Mouse (Mus musculus): Measurements from ENCODE around the gene Psmb8. TPM values are rescaled to one million over a fixed set of nuclear protein-coding genes. Genes with fewer than 3 reads are reported as not detected.

Psmb8 gene
- polyA plus RNA-seq, 1 experiment from 2014 or later = 21.6 TPM

GRCm38 (mm10) chr17:34188010-34188409, 9.5 kb upstream of the Psmb8 start:
- Histone ChIP-seq H3K36me3 (ENCODE audit: insufficient read depth, low read length) (0 out of 2 replicates have a peak, but pooled peaks cover 3% of the 10 kb centered on the region), H3K4me3 (replicated peaks; ENCODE audit: low read depth, low read length) (peak overlapping the region; percentile 69), H3K9ac (ENCODE audit: low read depth, low read length) (peak overlapping the region; percentile 69), H3K27me3 (ENCODE audit: insufficient read depth, low read length) (peaks cover 14% of the 10 kb centered on the region), H3K4me2 (ENCODE audit: low read length) (peak overlapping the region; percentile 68), H3K9me3 (replicated peaks; ENCODE audit: low read length) (no peaks in the 10 kb centered on the region), H3K4me1 (replicated peaks; ENCODE audit: insufficient read depth, low read length) (no peaks in the 10 kb centered on the region; the same call in 1 of the 2 replicates), H3K27ac (peak overlapping the region; percentile 75)
- TF ChIP-seq CTCF (IDR thresholded peaks at IDR 0.05; ENCODE audit: low read depth) = no peak
- ATAC-seq (replicated peaks; ENCODE audit: low FRiP score, low read depth) (no peak), DNase-seq (ENCODE audit: low spot score) (peak; percentile 22)
- WGBS = 3% methylated on average over 20 of the region's 20 CpGs

DNA sequence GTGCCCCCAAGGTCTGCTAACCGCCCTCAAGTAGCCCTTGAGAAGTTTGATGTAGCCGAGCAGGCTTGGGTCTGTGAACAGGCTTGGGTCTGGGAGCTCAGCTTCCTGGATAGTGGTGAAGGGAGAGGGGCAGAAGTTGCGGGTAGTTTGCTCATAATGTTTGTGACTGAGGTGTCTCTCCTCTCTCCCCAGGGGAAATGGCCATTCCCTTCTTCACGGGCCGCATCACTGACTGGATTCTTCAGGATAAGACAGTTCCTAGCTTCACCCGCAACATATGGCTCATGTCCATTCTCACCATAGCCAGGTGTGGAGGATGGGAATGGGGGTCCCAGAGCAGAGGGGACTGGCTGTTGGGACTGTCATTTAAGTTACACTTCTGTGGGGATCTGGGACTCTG, 8.5 kb upstream of the Psmb8 start:
- Histone ChIP-seq H3K27me3 (ENCODE audit: insufficient read depth, low read length) (peaks cover 21% of the 10 kb centered on the region), H3K4me2 (ENCODE audit: low read length) (no peak overlapping the region), H3K9me3 (replicated peaks; ENCODE audit: low read length) (no peaks in the 10 kb centered on the region), H3K4me3 (replicated peaks; ENCODE audit: low read depth, low read length) (no peak overlapping the region), H3K27ac (no peak overlapping the region), H3K36me3 (ENCODE audit: insufficient read depth, low read length) (0 out of 2 replicates have a peak, but pooled peaks cover 3% of the 10 kb centered on the region), H3K9ac (ENCODE audit: low read depth, low read length) (no peak overlapping the region), H3K4me1 (replicated peaks; ENCODE audit: insufficient read depth, low read length) (no peaks in the 10 kb centered on the region; the same call in 1 of the 2 replicates)
- WGBS = 79% methylated on average over 6 of the region's 6 CpGs
- no peak for ATAC-seq (replicated peaks; ENCODE audit: low FRiP score, low read depth)
- DNase-seq (ENCODE audit: low spot score) = no peak
- TF ChIP-seq CTCF (IDR thresholded peaks at IDR 0.05; ENCODE audit: low read depth) = no peak

GRCm38 (mm10) chr17:34192852-34193251, 4.7 kb upstream of the Psmb8 start:
- H3K27ac ChIP-seq = no peak overlapping the region
- H3K4me1 ChIP-seq (replicated peaks; ENCODE audit: insufficient read depth, low read length) = no peaks in the 10 kb centered on the region; the same call in 1 of the 2 replicates
- no peak overlapping the region for H3K4me2 ChIP-seq (ENCODE audit: low read length)
- DNase-seq (ENCODE audit: low spot score) = no peak
- no peak for TF ChIP-seq CTCF (IDR thresholded peaks at IDR 0.05; ENCODE audit: low read depth)
- H3K9ac ChIP-seq (ENCODE audit: low read depth, low read length) = no peak overlapping the region
- no peak; the same call in 1 of the 2 replicates for ATAC-seq (replicated peaks; ENCODE audit: low FRiP score, low read depth)
- WGBS = 24% methylated on average over 16 of the region's 16 CpGs
- H3K27me3 ChIP-seq (ENCODE audit: insufficient read depth, low read length) = peaks cover 22% of the 10 kb centered on the region
- H3K36me3 ChIP-seq (ENCODE audit: insufficient read depth, low read length) = 0 out of 2 replicates have a peak, but pooled peaks cover 7% of the 10 kb centered on the region
- no peaks in the 10 kb centered on the region for H3K9me3 ChIP-seq (replicated peaks; ENCODE audit: low read length)
- H3K4me3 ChIP-seq (replicated peaks; ENCODE audit: low read depth, low read length) = no peak overlapping the region

DNA sequence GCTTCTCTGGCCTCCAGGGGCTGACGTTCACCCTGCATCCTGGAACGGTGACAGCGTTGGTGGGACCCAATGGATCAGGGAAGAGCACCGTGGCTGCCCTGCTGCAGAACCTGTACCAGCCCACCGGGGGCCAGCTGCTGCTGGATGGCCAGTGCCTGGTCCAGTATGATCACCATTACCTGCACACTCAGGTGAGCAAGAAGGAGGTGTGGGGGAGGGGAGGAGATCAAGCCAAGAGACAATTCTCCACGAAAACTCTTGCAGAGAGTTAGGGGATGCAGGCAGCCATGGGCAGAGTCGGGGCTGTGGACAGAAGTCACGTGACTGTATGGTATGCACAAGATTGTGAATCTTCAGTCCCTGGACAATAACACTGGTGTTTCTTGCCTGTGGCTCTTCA, 4.1 kb upstream of the Psmb8 start:
- Histone ChIP-seq H3K4me1 (replicated peaks; ENCODE audit: insufficient read depth, low read length) (no peaks in the 10 kb centered on the region), H3K27ac (no peak overlapping the region), H3K27me3 (ENCODE audit: insufficient read depth, low read length) (peaks cover 22% of the 10 kb centered on the region), H3K9me3 (replicated peaks; ENCODE audit: low read length) (no peaks in the 10 kb centered on the region), H3K4me3 (replicated peaks; ENCODE audit: low read depth, low read length) (no peak overlapping the region), H3K4me2 (ENCODE audit: low read length) (no peak overlapping the region), H3K9ac (ENCODE audit: low read depth, low read length) (no peak overlapping the region), H3K36me3 (ENCODE audit: insufficient read depth, low read length) (0 out of 2 replicates have a peak, but pooled peaks cover 7% of the 10 kb centered on the region)
- no peak for TF ChIP-seq CTCF (IDR thresholded peaks at IDR 0.05; ENCODE audit: low read depth)
- no peak for DNase-seq (ENCODE audit: low spot score)
- no peak for ATAC-seq (replicated peaks; ENCODE audit: low FRiP score, low read depth)
- 56% methylated on average over 8 of the region's 8 CpGs for WGBS

DNA sequence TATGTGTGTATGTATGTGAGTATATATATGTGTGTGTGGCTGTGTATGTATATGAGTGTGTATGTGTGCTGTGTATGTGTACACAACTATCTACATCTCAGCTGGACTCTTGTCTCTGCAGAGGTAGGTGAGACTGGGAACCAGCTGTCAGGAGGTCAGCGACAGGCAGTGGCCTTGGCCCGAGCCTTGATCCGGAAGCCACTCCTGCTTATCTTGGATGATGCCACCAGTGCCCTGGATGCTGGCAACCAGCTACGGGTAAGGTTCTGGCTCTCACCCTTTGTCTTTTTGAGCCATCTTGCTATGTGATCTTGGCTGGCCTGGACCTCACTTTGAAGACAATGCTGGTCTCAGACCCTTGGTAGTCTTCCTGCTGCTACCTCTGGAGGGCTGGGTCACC, 2.8 kb upstream of the Psmb8 start:
- Histone ChIP-seq H3K27me3 (ENCODE audit: insufficient read depth, low read length) (peaks cover 22% of the 10 kb centered on the region), H3K36me3 (ENCODE audit: insufficient read depth, low read length) (0 out of 2 replicates have a peak, but pooled peaks cover 7% of the 10 kb centered on the region)

DNA sequence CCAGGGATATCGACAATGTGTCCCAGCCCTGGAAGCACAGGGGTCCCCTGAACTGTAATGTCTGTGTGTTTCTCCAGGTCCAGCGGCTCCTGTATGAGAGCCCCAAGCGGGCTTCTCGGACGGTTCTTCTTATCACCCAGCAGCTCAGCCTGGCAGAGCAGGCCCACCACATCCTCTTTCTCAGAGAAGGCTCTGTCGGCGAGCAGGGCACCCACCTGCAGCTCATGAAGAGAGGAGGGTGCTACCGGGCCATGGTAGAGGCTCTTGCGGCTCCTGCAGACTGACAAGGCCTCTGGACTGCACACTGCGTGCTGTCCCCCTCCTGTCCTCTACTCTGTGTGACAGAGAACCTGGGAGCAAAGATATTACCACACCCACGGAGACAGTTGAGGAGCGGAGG, 1.0 kb upstream of the Psmb8 start:
- 0 out of 2 replicates have a peak, but pooled peaks cover 4% of the 10 kb centered on the region for H3K36me3 ChIP-seq (ENCODE audit: insufficient read depth, low read length)
- no peak for TF ChIP-seq CTCF (IDR thresholded peaks at IDR 0.05; ENCODE audit: low read depth)
- H3K4me2 ChIP-seq (ENCODE audit: low read length) = no peak overlapping the region
- no peak overlapping the region for H3K9ac ChIP-seq (ENCODE audit: low read depth, low read length)
- no peak for ATAC-seq (replicated peaks; ENCODE audit: low FRiP score, low read depth)
- peaks cover 22% of the 10 kb centered on the region for H3K27me3 ChIP-seq (ENCODE audit: insufficient read depth, low read length)
- DNase-seq (ENCODE audit: low spot score) = no peak
- no peaks in the 10 kb centered on the region for H3K4me1 ChIP-seq (replicated peaks; ENCODE audit: insufficient read depth, low read length)
- H3K4me3 ChIP-seq (replicated peaks; ENCODE audit: low read depth, low read length) = no peak overlapping the region
- no peak overlapping the region for H3K27ac ChIP-seq
- WGBS = 48% methylated on average over 12 of the region's 12 CpGs
- no peaks in the 10 kb centered on the region for H3K9me3 ChIP-seq (replicated peaks; ENCODE audit: low read length)

More for the DNA sequence above, 2.8 kb upstream of the Psmb8 start:
- ATAC-seq (replicated peaks; ENCODE audit: low FRiP score, low read depth) (no peak), DNase-seq (ENCODE audit: low spot score) (no peak)
- Histone ChIP-seq H3K4me1 (replicated peaks; ENCODE audit: insufficient read depth, low read length) (no peaks in the 10 kb centered on the region), H3K9ac (ENCODE audit: low read depth, low read length) (no peak overlapping the region), H3K27ac (no peak overlapping the region), H3K9me3 (replicated peaks; ENCODE audit: low read length) (no peaks in the 10 kb centered on the region), H3K4me3 (replicated peaks; ENCODE audit: low read depth, low read length) (no peak overlapping the region), H3K4me2 (ENCODE audit: low read length) (no peak overlapping the region)
- 88% methylated on average over 4 of the region's 4 CpGs for WGBS
- no peak for TF ChIP-seq CTCF (IDR thresholded peaks at IDR 0.05; ENCODE audit: low read depth)
